Mouse (Mus musculus): ENCODE results near the gene Ankrd39.

- TF ChIP-seq CTCF (conservative IDR thresholded peaks at IDR 0.05; ENCODE audit: low read length), result no peak
- TF ChIP-seq NANOG (IDR thresholded peaks at IDR 0.05; ENCODE audit: borderline replicate concordance, low read length), result no peak
These were observed 29.9 kb upstream of the Ankrd39 start for GRCm38 (mm10) chr1:36576991-36577675.
